Mouse (Mus musculus) lung, adult 2 months (tissue): Measurements from ENCODE around the gene Myh3.

ENCODE experiments used
- CTCF ChIP-seq: fragments of 200-500 bp; IDR thresholded peaks from 2 replicates; pipeline ENCODE4 v1.5.1; 2011; ENCODE audit warnings: mild to moderate bottlenecking, low read length, control low read depth; ENCODE audit not compliant: insufficient read depth
- POLR2A ChIP-seq: fragments of 200-500 bp; IDR thresholded peaks from 2 replicates; pipeline ENCODE4 v1.6.1; 2011; ENCODE audit warnings: low read depth, mild to moderate bottlenecking, control low read depth, low read length, borderline replicate concordance; ENCODE audit errors: extremely low read depth

GRCm38 (mm10) chr11:67061311-67061710 lies 16.8 kb upstream of the Myh3 start:
- no peak for TF ChIP-seq CTCF
- no peak for TF ChIP-seq POLR2A
